Mouse (Mus musculus) lung, postnatal 0 days (tissue): ENCODE data around the gene Sidt2.

Experiments used
- CTCF ChIP-seq: IDR thresholded peaks from 2 replicates; pipeline ENCODE4 v1.5.1; 2016; ENCODE audit warnings: antibody characterized with exemption, mild to moderate bottlenecking
- EP300 ChIP-seq: IDR thresholded peaks from 2 replicates; pipeline ENCODE4 v1.6.1; 2016; ENCODE audit warnings: antibody characterized with exemption, mild to moderate bottlenecking, control low read depth

DNA sequence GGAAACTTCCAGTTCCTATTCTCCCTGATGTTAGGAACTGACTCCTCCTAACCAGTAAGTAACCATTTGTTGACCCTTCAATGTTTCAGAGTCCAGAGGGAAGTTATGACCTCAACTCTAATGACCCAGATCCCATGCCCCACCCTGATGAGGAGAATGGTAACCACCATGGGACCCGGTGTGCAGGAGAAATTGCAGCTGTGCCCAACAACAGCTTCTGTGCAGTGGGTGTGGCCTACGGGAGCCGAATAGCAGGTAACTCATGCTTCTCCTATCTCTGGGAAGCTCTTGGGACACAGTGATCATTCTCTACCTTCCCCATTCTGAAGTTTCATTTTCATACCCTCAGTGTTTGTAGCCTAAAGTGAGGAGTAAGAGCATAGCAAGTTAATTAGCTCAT is 44.1 kb downstream of the Sidt2 start:
- TF ChIP-seq CTCF (no peak), EP300 (no peak)
